Mouse (Mus musculus) ES-Bruce4 (cell line): ENCODE measurements around the gene Alg2.

ENCODE experiments used
- CTCF ChIP-seq: IDR thresholded peaks from one replicate; pipeline ENCODE4 v1.8.1; 2011; ENCODE audit warnings: low read depth, low read length
- EP300 ChIP-seq: IDR thresholded peaks from 2 replicates; pipeline ENCODE4 v1.6.1; 2011; ENCODE audit warnings: low read depth, low read length; ENCODE audit not compliant: insufficient read depth
- POLR2A ChIP-seq: IDR thresholded peaks from one replicate; pipeline ENCODE4 v1.8.1; 2011; ENCODE audit warnings: low read length; ENCODE audit not compliant: insufficient read depth

DNA sequence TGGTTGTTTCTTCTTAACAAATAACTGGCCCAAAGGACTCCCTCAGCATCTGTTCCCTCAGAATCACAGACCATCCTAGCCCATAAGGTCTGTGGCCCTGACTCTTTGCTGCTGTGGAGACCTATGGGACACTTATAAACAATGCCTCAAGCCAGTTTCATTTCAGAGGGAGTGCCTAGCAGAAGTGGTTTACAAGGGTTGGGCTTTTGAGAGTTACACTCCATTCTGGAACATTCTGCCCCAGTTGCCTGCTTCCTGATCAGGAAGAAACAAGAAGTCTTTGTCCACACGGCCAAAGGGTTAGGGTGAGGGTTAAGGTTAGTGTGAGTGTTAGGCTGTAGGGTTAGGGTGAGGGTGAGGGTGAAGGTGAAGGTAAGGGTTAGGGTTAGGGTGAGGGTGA is 20.0 kb upstream of the Alg2 start:
- TF ChIP-seq CTCF, result no peak
- TF ChIP-seq EP300, result no peak
- TF ChIP-seq POLR2A, result no peak
